Mouse (Mus musculus) heart, embryonic 11.5 days (tissue): ENCODE measurements around the gene Kcne2. TPM values are rescaled to one million over a fixed set of nuclear protein-coding genes. Genes with fewer than 3 reads are reported as not detected.

Source experiments
- ATAC-seq: fragments of 200-750 bp; cut with Nextera tagmentation; replicated peaks from 2 replicates; pipeline ENCODE4 v1.8.0; 2017; ENCODE audit warnings: moderate library complexity; ENCODE audit not compliant: insufficient number of reproducible peaks, low FRiP score, low TSS enrichment
- H3K27ac ChIP-seq: fragments of 300-500 bp; sonication (generic); 2 replicates; pipeline ENCODE4 v1.5.1; 2014; ENCODE audit warnings: mild to moderate bottlenecking, low read depth, low read length
- H3K27me3 ChIP-seq: fragments of 300-500 bp; sonication (generic); 2 replicates; pipeline ENCODE4 v1.6.1; 2014; ENCODE audit warnings: mild to moderate bottlenecking, low read length, mixed read lengths; ENCODE audit not compliant: control insufficient read depth, insufficient read depth
- H3K36me3 ChIP-seq: fragments of 300-500 bp; sonication (generic); 2 replicates; pipeline ENCODE4 v1.6.1; 2014; ENCODE audit warnings: mild to moderate bottlenecking, low read length, moderate library complexity, mixed read lengths; ENCODE audit not compliant: control insufficient read depth, insufficient read depth
- H3K4me1 ChIP-seq: fragments of 300-500 bp; sonication (generic); 2 replicates; pipeline ENCODE4 v1.6.1; 2014; ENCODE audit warnings: low read length; ENCODE audit not compliant: control insufficient read depth, insufficient read depth
- H3K4me2 ChIP-seq: fragments of 300-500 bp; sonication (generic); 2 replicates; pipeline ENCODE4 v1.6.1; 2014; ENCODE audit warnings: mild to moderate bottlenecking, moderate library complexity
- H3K4me3 ChIP-seq: fragments of 300-500 bp; sonication (generic); 2 replicates; pipeline ENCODE4 v1.5.1; 2014; ENCODE audit warnings: low read depth, low read length
- H3K9ac ChIP-seq: fragments of 300-500 bp; sonication (generic); 2 replicates; pipeline ENCODE4 v1.6.1; 2014; ENCODE audit warnings: mild to moderate bottlenecking, low read depth, low read length, moderate library complexity
- H3K9me3 ChIP-seq: fragments of 300-500 bp; sonication (generic); replicated peaks from 2 replicates; pipeline ENCODE4 v1.6.1; 2016; ENCODE audit warnings: low read length; ENCODE audit not compliant: control insufficient read depth
- WGBS: fragments of 180-500 bp; shearing (Covaris S2); extraction: QIAGEN DNeasy Blood & Tissue Kit; methylation state at CpG from one replicate; pipeline ENCODE4 v1.1.7; 2014; ENCODE audit not compliant: insufficient replicate concordance; 5-methylcytosine and 5-hydroxymethylcytosine counted together
- polyA plus RNA-seq: library from polyadenylated mRNA; unstranded; fragments of >200 nt; fragmentation: Nextera tagmentation; extraction: Ambion mirVana; gene quantifications from 2 replicates; pipeline ENCODE4 v1.2.1, GENCODE M21; 2014

The Kcne2 gene
- polyA plus RNA-seq, 1 experiment from 2014 or later = 1.8 TPM

GRCm38 (mm10) chr16:92316049-92316738, 24.0 kb downstream of the Kcne2 start:
- ATAC-seq = no peak
- Histone ChIP-seq H3K4me1 (peaks cover 3% of the 10 kb centered on the region; the same call in 1 of the 2 replicates), H3K4me3 (no peak overlapping the region), H3K27ac (no peak overlapping the region), H3K36me3 (no peaks in the 10 kb centered on the region), H3K9ac (no peak overlapping the region), H3K4me2 (no peak overlapping the region), H3K27me3 (no peaks in the 10 kb centered on the region), H3K9me3 (no peaks in the 10 kb centered on the region; the same call in 1 of the 2 replicates)
- WGBS = 58% methylated on average over 7 of the region's 7 CpGs

DNA sequence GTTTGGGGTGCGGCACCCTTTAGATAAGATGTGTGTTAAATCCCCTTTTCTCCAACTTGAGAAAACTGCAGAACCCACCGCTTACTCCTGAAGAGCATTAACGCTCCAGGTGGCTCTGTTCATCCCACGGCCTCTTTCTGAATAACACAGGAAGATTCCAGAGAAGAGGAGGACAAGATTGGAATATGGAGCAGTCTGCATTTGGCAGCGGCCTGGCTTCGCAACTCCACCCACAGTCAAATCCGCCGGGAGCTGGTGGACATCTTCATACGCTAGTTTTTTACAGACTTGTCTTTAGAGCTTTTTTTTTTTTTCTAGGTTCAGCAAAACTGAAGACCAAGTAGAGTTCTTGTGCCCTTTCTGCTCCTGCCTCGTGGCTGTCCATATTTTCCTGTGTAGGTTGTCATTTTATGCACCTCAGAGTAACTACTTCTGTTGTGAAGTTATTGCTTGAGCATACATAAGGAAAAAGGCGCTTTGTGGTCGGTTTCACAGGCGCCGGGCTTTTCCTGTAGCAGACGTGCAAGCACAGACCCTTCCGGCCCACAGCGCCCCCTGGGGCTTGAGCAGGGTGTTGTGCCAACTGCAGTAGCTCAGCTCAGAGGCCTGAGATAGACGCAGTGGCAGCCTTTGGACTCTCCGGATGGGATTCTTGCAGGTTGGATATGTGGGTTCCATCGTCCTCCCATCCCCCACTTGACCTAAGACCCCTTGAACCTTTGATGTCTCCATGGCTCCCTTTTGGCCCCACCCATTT, 27.3 kb downstream of the Kcne2 start:
- Histone ChIP-seq H3K9ac (no peak overlapping the region), H3K36me3 (no peaks in the 10 kb centered on the region), H3K4me1 (peaks cover under 1% of the 10 kb centered on the region; the same call in 1 of the 2 replicates), H3K4me2 (no peak overlapping the region), H3K9me3 (no peaks in the 10 kb centered on the region; the same call in 1 of the 2 replicates), H3K27ac (no peak overlapping the region), H3K27me3 (no peaks in the 10 kb centered on the region), H3K4me3 (no peak overlapping the region)
- no peak for ATAC-seq
- WGBS = 56% methylated on average over 20 of the region's 20 CpGs

DNA sequence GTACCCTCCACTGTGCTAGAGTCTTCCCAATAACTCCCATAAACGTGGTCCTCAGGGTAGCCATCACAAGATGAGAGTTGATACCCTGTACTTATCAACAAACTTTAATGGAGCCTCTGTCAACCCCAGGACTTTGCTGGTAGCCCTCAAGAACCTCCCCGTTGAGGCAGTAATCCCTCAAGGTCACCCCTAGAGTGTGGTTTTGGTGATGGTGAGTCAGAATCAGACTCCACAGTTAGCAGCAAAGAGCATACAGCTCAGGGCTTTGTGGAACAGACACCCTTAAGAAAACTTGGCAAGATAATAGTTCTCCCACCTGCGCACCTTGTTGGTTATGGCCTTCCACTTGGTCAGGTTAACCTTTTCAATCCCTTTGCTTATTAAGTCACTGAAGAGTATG, 28.2 kb downstream of the Kcne2 start:
- H3K9me3 ChIP-seq = no peaks in the 10 kb centered on the region; the same call in 1 of the 2 replicates
- H3K4me3 ChIP-seq = no peak overlapping the region
- 72% methylated on average over 3 of the region's 3 CpGs for WGBS
- ATAC-seq = no peak
- no peaks in the 10 kb centered on the region for H3K27me3 ChIP-seq
- H3K27ac ChIP-seq = no peak overlapping the region
- no peak overlapping the region for H3K9ac ChIP-seq
- H3K4me2 ChIP-seq = no peak overlapping the region
- H3K36me3 ChIP-seq = no peaks in the 10 kb centered on the region
- H3K4me1 ChIP-seq = no peaks in the 10 kb centered on the region

DNA sequence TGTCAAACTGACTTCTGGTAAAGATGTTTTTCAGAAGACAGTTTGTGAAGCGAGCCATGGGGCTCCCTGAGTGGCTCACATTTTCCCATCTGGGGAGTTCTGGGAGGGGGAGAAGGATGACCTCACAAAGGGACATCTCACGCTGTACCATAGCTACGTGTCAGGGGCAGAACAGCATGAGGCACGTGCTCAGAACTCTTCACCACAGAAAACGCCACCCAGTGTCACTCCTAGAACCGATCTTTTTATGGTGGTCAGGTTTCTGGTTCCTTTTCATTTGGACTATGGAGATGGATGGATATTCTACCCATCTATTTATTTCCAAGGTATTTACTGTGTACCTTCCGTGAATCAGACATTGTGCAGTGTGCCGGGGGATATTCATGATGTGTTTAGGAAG, 29.2 kb downstream of the Kcne2 start, which contains the start of gene Fam243:
Gene Fam243 (minus strand): TSS at position 101 of the 400 bp plus-strand sequence.
- H3K36me3 ChIP-seq = no peaks in the 10 kb centered on the region
- no peaks in the 10 kb centered on the region for H3K27me3 ChIP-seq
- no peak within 1 kb of the TSS for H3K27ac ChIP-seq
- 84% methylated on average over 8 of the region's 8 CpGs for WGBS
- no peaks in the 10 kb centered on the region; the same call in 1 of the 2 replicates for H3K9me3 ChIP-seq
- no peak for ATAC-seq
- H3K9ac ChIP-seq = no peak within 1 kb of the TSS
- no peak within 1 kb of the TSS for H3K4me2 ChIP-seq
- H3K4me1 ChIP-seq = no peaks in the 10 kb centered on the region
- no peak within 1 kb of the TSS for H3K4me3 ChIP-seq

DNA sequence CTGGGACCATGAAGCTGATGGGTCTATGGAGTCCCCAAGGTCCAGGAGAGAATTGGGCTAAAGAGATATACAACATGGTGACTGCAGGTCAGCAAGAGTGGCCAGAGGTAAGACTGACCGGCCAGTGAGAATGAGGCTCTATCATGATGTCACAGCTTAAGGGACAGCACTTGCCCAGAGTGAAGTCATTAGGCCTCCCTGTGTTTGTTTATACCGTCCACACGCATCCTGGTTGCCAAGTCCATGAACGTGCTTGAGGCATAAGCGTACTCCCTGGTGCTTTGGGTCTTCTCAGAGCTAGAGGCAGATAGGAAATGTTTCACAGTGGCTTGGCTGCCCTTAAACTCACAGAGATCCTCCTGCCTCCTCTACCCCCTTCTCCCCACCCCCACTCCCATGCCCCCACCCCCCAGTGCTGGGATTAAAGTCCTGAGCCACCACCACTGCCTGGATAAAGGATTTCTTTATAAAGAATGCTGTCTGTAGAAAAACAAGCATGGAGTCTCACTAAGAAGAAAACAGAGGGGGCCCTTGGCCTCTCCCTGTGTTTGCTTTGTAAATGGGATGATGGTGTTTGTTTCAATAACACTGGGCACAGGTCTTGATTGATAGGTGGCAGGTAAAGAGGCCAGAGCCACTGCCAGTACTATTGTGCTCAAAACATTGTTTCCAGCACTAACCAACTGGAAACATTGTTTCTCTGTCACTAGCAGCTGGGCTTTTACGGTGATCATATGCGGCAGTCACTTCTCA, 32.3 kb downstream of the Kcne2 start:
- H3K36me3 ChIP-seq = no peaks in the 10 kb centered on the region
- no peaks in the 10 kb centered on the region for H3K27me3 ChIP-seq
- no peak overlapping the region for H3K27ac ChIP-seq
- no peaks in the 10 kb centered on the region for H3K4me1 ChIP-seq
- no peaks in the 10 kb centered on the region for H3K9me3 ChIP-seq
- ATAC-seq = no peak
- WGBS = 53% methylated on average over 7 of the region's 7 CpGs
- no peak overlapping the region for H3K4me2 ChIP-seq
- H3K9ac ChIP-seq = no peak overlapping the region
- H3K4me3 ChIP-seq = no peak overlapping the region

GRCm38 (mm10) chr16:92325062-92325406, 32.8 kb downstream of the Kcne2 start:
- H3K27me3 ChIP-seq = no peaks in the 10 kb centered on the region
- H3K36me3 ChIP-seq = no peaks in the 10 kb centered on the region
- no peak for ATAC-seq
- no peak overlapping the region for H3K4me3 ChIP-seq
- no peak overlapping the region for H3K27ac ChIP-seq
- 50% methylated on average over 1 of the region's 1 CpGs for WGBS
- H3K4me2 ChIP-seq = no peak overlapping the region
- no peaks in the 10 kb centered on the region for H3K4me1 ChIP-seq
- H3K9me3 ChIP-seq = no peaks in the 10 kb centered on the region
- no peak overlapping the region for H3K9ac ChIP-seq

DNA sequence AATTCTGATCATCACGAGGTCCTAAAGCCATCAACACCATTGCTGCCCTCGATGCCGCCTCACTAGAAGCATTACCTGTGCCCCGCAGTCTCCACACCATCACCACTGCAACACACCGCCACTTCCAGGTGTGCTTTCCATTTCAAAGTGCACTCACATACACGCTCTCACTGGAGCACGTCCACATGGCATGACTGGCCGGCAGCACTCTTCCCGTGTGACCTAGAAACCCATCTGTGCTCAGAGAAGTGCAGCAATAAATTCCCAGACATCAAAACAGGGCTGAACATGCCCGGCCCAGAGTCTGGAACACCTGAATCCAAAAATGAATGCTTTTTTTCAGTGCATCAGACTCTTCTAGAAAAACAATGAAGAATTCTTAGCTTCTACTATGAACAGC, 35.7 kb downstream of the Kcne2 start:
- Histone ChIP-seq H3K27ac (no peak overlapping the region), H3K4me3 (no peak overlapping the region), H3K27me3 (no peaks in the 10 kb centered on the region), H3K36me3 (no peaks in the 10 kb centered on the region), H3K4me1 (0 out of 2 replicates have a peak, but pooled peaks cover 8% of the 10 kb centered on the region), H3K9me3 (no peaks in the 10 kb centered on the region), H3K4me2 (no peak overlapping the region), H3K9ac (no peak overlapping the region)
- 84% methylated on average over 10 of the region's 10 CpGs for whole genome bisulfite sequencing
- ATAC-seq = no peak

GRCm38 (mm10) chr16:92330966-92331365, 38.8 kb downstream of the Kcne2 start:
- ATAC-seq = no peak
- no peaks in the 10 kb centered on the region for H3K36me3 ChIP-seq
- H3K4me3 ChIP-seq = no peak overlapping the region
- no peaks in the 10 kb centered on the region for H3K27me3 ChIP-seq
- 32% methylated on average over 5 of the region's 5 CpGs for WGBS
- H3K9me3 ChIP-seq = no peaks in the 10 kb centered on the region
- peak overlapping the region; percentile 65 for H3K27ac ChIP-seq
- 0 out of 2 replicates have a peak, but pooled peaks cover 10% of the 10 kb centered on the region for H3K4me1 ChIP-seq
- no peak overlapping the region for H3K9ac ChIP-seq
- no peak overlapping the region for H3K4me2 ChIP-seq
